Mouse (Mus musculus) heart, embryonic 10.5 days (tissue): ENCODE results near the gene Cyp8b1. TPM values are rescaled to one million over a fixed set of nuclear protein-coding genes. Genes with fewer than 3 reads are reported as not detected.

ENCODE experiments used
- DNase-seq: peaks from one replicate; pipeline ENCODE4 v3.0.0-alpha.2; 2017; ENCODE audit warnings: low spot score
- H3K27ac ChIP-seq: fragments of 300-500 bp; sonication (generic); 2 replicates; pipeline ENCODE4 v1.5.1; 2016; ENCODE audit warnings: mild to moderate bottlenecking
- H3K27me3 ChIP-seq: fragments of 300-500 bp; sonication (generic); 2 replicates; pipeline ENCODE4 v1.6.1; 2016; ENCODE audit warnings: mild to moderate bottlenecking; ENCODE audit not compliant: poor library complexity, insufficient read depth, severe bottlenecking
- H3K36me3 ChIP-seq: fragments of 300-500 bp; sonication (generic); 2 replicates; pipeline ENCODE4 v1.6.1; 2016; ENCODE audit warnings: mild to moderate bottlenecking, moderate library complexity
- H3K4me1 ChIP-seq: fragments of 300-500 bp; sonication (generic); 2 replicates; pipeline ENCODE4 v1.6.1; 2016; ENCODE audit warnings: mild to moderate bottlenecking
- H3K4me3 ChIP-seq: fragments of 300-500 bp; sonication (generic); 2 replicates; pipeline ENCODE4 v1.5.1; 2016; ENCODE audit warnings: mild to moderate bottlenecking, moderate library complexity
- H3K9me3 ChIP-seq: fragments of 300-500 bp; sonication (generic); 2 replicates; pipeline ENCODE4 v1.6.1; 2016; ENCODE audit warnings: mild to moderate bottlenecking, moderate library complexity
- WGBS: fragments of 180-500 bp; shearing (Covaris S2); methylation state at CpG from one replicate; pipeline ENCODE4 v1.1.7; 2016; 5-methylcytosine and 5-hydroxymethylcytosine counted together
- polyA plus RNA-seq: library from polyadenylated mRNA; unstranded; fragments of >200 nt; fragmentation: Nextera tagmentation; extraction: Ambion mirVana; gene quantifications from 2 replicates; pipeline ENCODE4 v1.2.1, GENCODE M21; 2016

The Cyp8b1 gene
- polyA plus RNA-seq, 1 experiment from 2014 or later, result not detected

DNA sequence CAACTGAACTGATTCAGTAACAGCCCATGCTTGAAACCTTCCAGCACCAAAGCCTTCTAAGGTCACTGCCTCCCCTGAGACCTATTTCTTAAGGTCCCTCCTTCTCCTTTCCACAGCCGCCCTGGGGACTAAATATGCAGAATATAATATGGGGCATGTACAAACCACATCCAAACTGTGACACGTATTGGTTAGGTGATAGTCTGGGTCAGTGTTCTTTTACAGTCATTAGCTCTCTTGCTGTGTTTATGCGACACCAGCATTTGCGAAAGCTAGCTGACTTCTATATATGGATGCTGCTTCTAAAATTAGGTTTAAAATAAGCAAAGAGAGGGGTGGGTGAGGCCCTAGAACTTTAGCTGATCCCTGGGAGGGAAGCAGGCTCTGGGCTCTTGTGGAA lies 19.3 kb downstream of the Cyp8b1 start:
- H3K36me3 ChIP-seq, result no peaks in the 10 kb centered on the region
- peaks cover 23% of the 10 kb centered on the region for H3K4me1 ChIP-seq
- no peak overlapping the region for H3K27ac ChIP-seq
- WGBS, result 62% methylated on average over 4 of the region's 4 CpGs
- no peaks in the 10 kb centered on the region for H3K27me3 ChIP-seq
- no peaks in the 10 kb centered on the region for H3K9me3 ChIP-seq
- DNase-seq, result no peak
- H3K4me3 ChIP-seq, result no peak overlapping the region

GRCm38 (mm10) chr9:121895392-121895993 lies 20.6 kb downstream of the Cyp8b1 start:
- Histone ChIP-seq H3K4me3 (no peak overlapping the region), H3K27me3 (no peaks in the 10 kb centered on the region), H3K27ac (no peak overlapping the region), H3K4me1 (peaks cover 28% of the 10 kb centered on the region), H3K36me3 (no peaks in the 10 kb centered on the region), H3K9me3 (no peaks in the 10 kb centered on the region)
- DNase-seq, result no peak
- 72% methylated on average over 7 of the region's 7 CpGs for WGBS

GRCm38 (mm10) chr9:121894447-121894846 lies 21.7 kb downstream of the Cyp8b1 start:
- Histone ChIP-seq H3K27me3 (no peaks in the 10 kb centered on the region), H3K4me3 (no peak overlapping the region), H3K4me1 (peaks cover 34% of the 10 kb centered on the region), H3K9me3 (no peaks in the 10 kb centered on the region), H3K36me3 (no peaks in the 10 kb centered on the region), H3K27ac (no peak overlapping the region)
- WGBS, result 85% methylated on average over 7 of the region's 7 CpGs
- DNase-seq, result no peak

DNA sequence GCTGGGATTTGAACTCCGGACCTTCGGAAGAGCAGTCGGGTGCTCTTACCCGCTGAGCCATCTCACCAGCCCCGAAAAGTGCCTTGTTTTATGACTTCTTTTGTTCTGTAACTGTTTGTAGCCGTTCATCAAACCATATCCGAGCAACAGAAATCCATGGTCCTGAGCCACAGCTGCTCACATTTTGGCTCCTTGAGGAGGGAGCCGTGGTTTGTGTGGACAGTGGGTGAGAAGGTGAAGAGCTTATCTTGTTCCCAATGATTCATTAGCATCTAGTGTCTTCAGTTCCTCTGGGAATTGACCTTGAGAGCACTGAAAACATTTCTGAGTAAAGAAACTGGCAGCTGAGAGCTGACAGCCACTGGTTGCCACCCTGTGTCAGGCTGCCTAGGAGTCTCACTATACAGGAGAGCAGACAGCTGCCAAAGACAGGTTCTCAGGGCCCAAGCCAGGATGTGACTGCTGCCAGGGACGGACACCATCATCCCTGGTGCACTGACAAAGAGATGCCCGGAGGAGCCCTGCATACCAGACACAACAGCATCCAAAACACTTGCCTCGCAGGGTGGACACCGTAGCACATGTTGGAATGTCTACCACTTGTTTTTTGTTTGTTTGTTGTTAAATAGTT lies 23.9 kb downstream of the Cyp8b1 start:
- H3K9me3 ChIP-seq, result no peaks in the 10 kb centered on the region
- no peak for DNase-seq
- no peaks in the 10 kb centered on the region for H3K36me3 ChIP-seq
- H3K27ac ChIP-seq, result no peak overlapping the region
- WGBS, result 86% methylated on average over 12 of the region's 12 CpGs
- peaks cover 30% of the 10 kb centered on the region for H3K4me1 ChIP-seq
- H3K27me3 ChIP-seq, result no peaks in the 10 kb centered on the region
- H3K4me3 ChIP-seq, result no peak overlapping the region

GRCm38 (mm10) chr9:121891301-121891700 lies 24.8 kb downstream of the Cyp8b1 start:
- DNase-seq, result no peak
- 83% methylated on average over 9 of the region's 9 CpGs for WGBS
- no peaks in the 10 kb centered on the region for H3K9me3 ChIP-seq
- H3K27ac ChIP-seq, result peak overlapping the region; percentile 59; the same call in 1 of the 2 replicates
- H3K36me3 ChIP-seq, result no peaks in the 10 kb centered on the region
- H3K4me3 ChIP-seq, result no peak overlapping the region
- no peaks in the 10 kb centered on the region for H3K27me3 ChIP-seq
- H3K4me1 ChIP-seq, result peaks cover 23% of the 10 kb centered on the region

DNA sequence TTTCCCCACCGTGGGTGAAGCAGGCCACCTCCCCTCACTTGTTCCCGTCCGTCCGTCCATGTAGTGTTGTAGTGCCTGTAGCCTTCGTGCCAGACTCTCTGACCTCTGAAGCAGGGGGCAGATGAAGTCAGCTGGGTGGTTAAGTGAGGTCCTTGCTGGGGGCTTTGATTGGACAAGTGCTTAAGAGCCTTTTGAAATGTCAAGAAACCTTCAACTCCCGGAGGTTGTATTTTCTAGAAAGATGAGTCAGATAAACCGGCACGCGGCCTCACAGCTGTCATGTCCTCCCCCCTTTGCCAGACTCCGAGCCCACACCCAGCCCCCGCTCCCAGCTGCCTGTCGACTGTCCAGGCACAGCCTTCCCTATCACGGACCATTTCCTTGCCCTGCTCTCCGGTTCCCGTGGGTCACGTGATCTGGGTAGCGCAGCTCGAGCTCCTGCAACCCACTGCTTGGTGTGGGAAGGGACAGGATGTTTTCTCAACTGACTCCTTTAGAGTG lies 25.6 kb downstream of the Cyp8b1 start:
- Histone ChIP-seq H3K36me3 (no peaks in the 10 kb centered on the region), H3K27ac (peak overlapping the region; percentile 59; the same call in 1 of the 2 replicates)

DNA sequence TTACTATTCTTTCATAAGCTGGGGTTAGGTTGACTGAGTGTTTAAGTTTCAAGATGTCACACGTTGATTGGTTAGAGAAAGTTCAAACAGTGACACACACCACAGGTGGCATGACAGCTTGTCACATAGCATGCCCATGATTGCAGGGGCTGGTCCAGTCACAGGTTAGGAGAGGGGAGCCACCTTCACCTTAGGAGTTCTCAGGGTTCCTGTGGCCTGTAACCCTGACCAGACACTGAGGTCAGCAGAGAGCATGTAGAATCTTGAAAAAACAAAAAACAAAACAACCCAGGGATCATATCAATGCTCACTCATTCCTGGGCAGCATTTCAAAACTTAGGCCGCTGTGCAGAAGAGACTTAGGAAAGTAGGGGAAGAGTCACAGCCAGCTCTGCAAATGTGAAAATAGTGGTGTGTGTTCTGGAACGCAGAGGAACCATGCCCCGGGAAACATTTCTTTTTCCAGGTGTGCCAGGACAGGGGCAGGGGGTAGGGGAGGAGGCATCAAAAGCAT lies 26.1 kb downstream of the Cyp8b1 start:
- no peaks in the 10 kb centered on the region for H3K27me3 ChIP-seq
- 57% methylated on average over 4 of the region's 4 CpGs for WGBS
- DNase-seq, result no peak
- H3K27ac ChIP-seq, result peak overlapping the region; percentile 59; the same call in 1 of the 2 replicates
- no peaks in the 10 kb centered on the region for H3K36me3 ChIP-seq
- H3K4me3 ChIP-seq, result peak overlapping the region; percentile 38; the same call in 1 of the 2 replicates
- H3K4me1 ChIP-seq, result peaks cover 23% of the 10 kb centered on the region
- no peaks in the 10 kb centered on the region for H3K9me3 ChIP-seq

More for the DNA sequence above, 25.6 kb downstream of the Cyp8b1 start:
- Histone ChIP-seq H3K27me3 (no peaks in the 10 kb centered on the region), H3K4me1 (peaks cover 23% of the 10 kb centered on the region), H3K4me3 (peak overlapping the region; percentile 38), H3K9me3 (no peaks in the 10 kb centered on the region)
- DNase-seq, result peak; percentile 79
- WGBS, result 9% methylated on average over 18 of the region's 18 CpGs

GRCm38 (mm10) chr9:121882015-121882457 lies 34.1 kb downstream of the Cyp8b1 start:
- H3K4me1 ChIP-seq, result peaks cover 5% of the 10 kb centered on the region
- no peak for DNase-seq
- H3K36me3 ChIP-seq, result no peaks in the 10 kb centered on the region
- WGBS, result 51% methylated on average over 7 of the region's 7 CpGs
- no peaks in the 10 kb centered on the region for H3K27me3 ChIP-seq
- no peak overlapping the region for H3K27ac ChIP-seq
- H3K4me3 ChIP-seq, result no peak overlapping the region
- H3K9me3 ChIP-seq, result no peaks in the 10 kb centered on the region

GRCm38 (mm10) chr9:121881301-121881700 lies 34.8 kb downstream of the Cyp8b1 start:
- 76% methylated on average over 6 of the region's 6 CpGs for WGBS
- peaks cover 3% of the 10 kb centered on the region; the same call in 1 of the 2 replicates for H3K27me3 ChIP-seq
- H3K4me1 ChIP-seq, result peaks cover 5% of the 10 kb centered on the region
- no peaks in the 10 kb centered on the region for H3K36me3 ChIP-seq
- no peak for DNase-seq
- no peaks in the 10 kb centered on the region for H3K9me3 ChIP-seq
- no peak overlapping the region for H3K27ac ChIP-seq
- H3K4me3 ChIP-seq, result no peak overlapping the region; the same call in 1 of the 2 replicates

- WGBS, result 17% methylated on average over 14 of the region's 14 CpGs
- H3K27ac ChIP-seq, result 0 out of 2 replicates have a peak overlapping the region, but pooled peaks have one; percentile 36
- H3K9me3 ChIP-seq, result no peaks in the 10 kb centered on the region
- peaks cover 5% of the 10 kb centered on the region for H3K4me1 ChIP-seq
- H3K36me3 ChIP-seq, result no peaks in the 10 kb centered on the region
- DNase-seq, result no peak
- peaks cover 3% of the 10 kb centered on the region; the same call in 1 of the 2 replicates for H3K27me3 ChIP-seq
- H3K4me3 ChIP-seq, result no peak overlapping the region; the same call in 1 of the 2 replicates
Observed at GRCm38 (mm10) chr9:121880840-121881239, 35.3 kb downstream of the Cyp8b1 start.

- 33% methylated on average over 3 of the region's 3 CpGs for WGBS
- no peak for DNase-seq
Observed at GRCm38 (mm10) chr9:121877052-121877740, 38.9 kb downstream of the Cyp8b1 start.

DNA sequence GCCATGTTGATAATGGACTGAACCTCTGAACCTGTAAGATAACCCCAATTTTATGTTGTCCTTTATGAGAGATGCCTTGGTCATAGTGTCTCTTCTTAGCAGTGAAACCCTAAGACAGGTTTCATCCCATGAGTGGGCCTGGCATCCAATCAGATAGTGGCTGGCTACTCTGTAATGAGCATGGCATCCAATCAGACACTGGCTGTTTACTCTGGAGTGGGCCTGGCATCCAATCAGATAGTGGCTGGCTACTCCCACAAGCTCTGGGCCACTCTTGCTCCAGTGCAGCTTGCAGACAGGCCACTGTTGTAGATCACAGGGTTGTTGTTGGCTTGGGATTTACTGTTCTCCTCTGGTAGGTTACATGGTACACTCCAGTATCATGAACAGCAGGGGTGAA lies 42.5 kb downstream of the Cyp8b1 start:
- Histone ChIP-seq H3K27ac (no peak overlapping the region), H3K36me3 (no peaks in the 10 kb centered on the region), H3K4me1 (no peaks in the 10 kb centered on the region)

More at GRCm38 (mm10) chr9:121877052-121877740, 38.9 kb downstream of the Cyp8b1 start:
- peaks cover 3% of the 10 kb centered on the region; the same call in 1 of the 2 replicates for H3K27me3 ChIP-seq
- H3K4me1 ChIP-seq, result peaks cover 5% of the 10 kb centered on the region
- H3K4me3 ChIP-seq, result no peak overlapping the region
- H3K36me3 ChIP-seq, result no peaks in the 10 kb centered on the region
- no peaks in the 10 kb centered on the region for H3K9me3 ChIP-seq
- no peak overlapping the region for H3K27ac ChIP-seq

More for the DNA sequence above, 42.5 kb downstream of the Cyp8b1 start:
- DNase-seq, result peak; percentile 71
- H3K4me3 ChIP-seq, result no peak overlapping the region
- H3K27me3 ChIP-seq, result peaks cover 3% of the 10 kb centered on the region; the same call in 1 of the 2 replicates
- no peaks in the 10 kb centered on the region for H3K9me3 ChIP-seq
